Mouse (Mus musculus): ENCODE measurements around the gene Mrpl4.

Gene Mrpl4

DNA sequence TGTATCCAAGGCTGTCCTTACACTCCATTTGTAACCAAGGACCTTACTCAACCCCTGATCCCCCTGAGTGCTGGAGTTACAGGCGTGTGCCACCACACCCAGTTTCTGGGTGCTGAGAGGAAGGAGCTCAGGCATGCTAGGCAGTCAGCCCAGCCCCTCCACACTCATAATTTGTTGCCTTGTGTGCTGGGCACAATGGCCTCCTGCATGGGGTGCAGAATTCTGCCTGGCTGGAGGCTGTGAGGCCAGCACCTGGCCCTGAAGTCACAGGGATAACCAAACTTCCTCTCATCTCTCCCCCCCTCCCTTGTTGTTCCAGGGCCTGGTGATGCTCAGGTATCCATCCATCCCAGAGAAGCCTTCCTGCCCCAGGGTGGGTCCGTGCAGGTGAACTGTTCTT lies 16.1 kb downstream of the Mrpl4 start:
- no peak for DNase-seq

DNA sequence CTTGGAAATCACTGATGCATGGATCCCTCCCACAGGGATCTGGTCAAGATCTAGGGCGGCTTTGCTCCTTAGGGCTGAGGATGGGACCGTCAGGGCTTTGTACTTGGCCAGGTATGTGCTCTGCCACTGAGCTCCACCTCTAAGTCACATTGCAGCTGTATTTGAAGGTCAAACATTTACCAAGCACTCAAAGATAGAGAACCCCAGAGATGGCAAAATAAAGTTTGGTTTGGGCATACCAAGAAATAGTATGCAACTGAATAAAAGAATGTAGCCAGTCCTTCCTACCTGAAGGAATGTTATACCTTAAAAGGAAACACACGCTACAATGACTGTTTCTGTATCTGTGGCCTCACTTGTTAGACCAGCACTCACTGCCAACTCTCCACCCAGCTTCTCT lies 18.8 kb downstream of the Mrpl4 start:
- no peak for DNase-seq

DNA sequence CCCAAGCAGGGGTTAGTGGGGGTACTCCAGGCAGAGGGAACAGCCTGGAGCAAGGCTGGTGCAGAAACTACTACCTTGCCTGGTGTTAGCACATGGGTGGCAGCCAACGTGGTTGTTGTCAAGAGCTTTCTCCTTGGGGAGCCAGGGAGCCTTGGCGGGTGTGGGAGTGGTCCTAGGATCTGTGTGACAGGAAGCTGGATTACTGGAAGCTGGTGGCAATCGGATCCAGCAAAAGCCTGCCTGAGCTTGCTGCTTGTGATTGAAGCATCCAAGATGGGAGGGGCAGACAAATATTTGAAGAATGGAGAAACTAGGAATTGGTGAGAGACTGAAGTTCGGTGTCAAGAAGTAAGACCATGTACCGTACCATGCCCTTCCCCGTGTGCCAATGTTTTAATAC lies 19.8 kb downstream of the Mrpl4 start:
- no peak for DNase-seq

DNA sequence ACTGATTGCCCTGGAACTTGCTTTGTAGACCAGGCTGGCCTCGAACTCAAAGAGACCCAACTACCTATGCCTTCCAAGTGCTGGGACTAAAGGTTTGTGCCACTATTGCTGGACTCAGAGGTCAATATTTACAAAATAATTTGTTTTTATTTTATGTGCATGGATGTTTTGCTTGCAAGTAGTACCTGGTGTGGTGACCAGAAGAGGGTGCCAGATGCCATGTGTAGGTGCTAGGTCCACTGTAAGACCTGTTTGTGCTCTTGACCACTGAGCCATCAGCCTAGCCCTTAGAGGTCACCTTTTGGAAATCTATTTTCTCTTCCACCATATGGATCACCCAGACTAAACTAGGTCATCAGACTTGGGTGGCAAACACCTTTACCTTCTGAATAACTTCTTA lies 20.2 kb downstream of the Mrpl4 start:
- DNase-seq, result no peak

DNA sequence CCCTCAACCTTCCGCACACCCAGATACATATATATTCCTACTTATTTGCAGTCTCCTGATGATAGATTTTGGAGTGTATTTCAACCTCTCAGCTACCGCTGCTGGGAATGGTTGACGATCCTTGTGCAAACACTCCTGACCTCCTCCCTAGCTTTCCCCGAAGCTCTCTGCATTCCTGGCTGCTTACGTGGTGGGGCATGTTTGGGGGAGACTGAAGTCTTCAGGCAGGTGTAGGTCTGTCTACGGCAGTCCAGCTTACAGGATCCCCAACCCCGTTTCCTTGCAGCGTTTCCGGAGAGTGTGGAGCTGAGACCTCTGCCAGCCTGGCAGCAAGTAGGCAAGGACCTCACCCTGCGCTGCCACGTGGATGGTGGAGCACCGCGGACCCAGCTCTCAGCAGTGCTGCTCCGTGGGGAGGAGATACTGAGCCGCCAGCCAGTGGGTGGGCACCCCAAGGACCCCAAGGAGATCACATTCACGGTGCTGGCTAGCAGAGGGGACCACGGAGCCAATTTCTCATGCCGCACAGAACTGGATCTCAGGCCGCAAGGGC lies 22.8 kb downstream of the Mrpl4 start:
- no peak for DNase-seq

DNA sequence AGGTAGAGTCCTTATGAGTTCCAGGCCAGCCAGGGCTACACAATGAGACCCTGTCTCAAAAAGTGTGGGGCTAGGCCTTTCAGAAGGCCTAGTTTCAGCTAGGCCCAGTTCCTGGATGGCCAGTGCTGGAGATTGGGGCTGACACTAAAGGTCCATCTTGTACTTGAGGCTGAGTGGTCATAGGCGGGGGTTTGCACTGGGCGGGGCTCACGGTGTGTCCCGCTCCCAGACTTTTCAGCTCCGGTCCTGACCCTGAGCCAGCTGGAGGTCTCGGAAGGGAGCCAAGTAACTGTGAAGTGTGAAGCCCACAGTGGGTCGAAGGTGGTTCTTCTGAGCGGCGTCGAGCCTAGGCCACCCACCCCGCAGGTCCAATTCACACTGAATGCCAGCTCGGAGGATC lies 24.3 kb downstream of the Mrpl4 start:
- DNase-seq, result no peak

DNA sequence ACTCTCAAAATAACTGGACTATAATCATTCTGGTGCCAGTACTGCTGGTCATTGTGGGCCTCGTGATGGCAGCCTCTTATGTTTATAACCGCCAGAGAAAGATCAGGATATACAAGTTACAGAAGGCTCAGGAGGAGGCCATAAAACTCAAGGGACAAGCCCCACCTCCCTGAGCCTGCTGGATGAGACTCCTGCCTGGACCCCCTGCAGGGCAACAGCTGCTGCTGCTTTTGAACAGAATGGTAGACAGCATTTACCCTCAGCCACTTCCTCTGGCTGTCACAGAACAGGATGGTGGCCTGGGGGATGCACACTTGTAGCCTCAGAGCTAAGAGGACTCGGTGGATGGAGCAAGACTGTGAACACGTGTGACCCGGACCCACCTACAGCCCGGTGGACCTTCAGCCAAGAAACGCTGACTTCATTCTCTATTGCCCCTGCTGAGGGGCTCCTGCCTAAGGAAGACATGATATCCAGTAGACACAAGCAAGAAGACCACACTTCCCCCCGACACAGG lies 25.3 kb downstream of the Mrpl4 start:
- no peak for DNase-seq

DNA sequence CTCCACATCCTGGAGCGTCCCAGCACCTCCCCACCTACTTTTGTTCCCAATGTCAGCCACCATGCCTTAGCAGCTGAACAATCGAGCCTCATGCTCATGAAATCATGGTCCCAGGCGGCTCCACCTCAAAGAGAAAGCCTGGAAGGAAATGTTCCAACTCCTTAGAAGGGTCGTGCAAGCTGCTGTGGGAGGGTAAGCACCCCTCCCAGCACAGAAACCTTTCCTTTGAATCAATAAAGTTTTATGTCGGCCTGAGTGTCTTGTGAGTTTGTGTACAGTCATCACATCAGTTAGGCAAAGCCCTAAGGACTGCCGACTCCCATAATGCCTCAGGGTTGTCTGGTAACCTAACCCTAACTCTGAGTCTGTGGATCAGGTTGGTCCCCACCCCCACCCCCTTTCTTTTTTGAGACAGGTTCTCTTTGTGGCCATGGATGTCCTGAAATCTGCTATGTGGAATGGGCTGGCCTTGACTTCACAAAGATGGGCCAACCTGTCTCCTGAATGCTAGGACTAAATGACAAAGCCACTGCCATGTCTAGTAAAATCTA lies 26.1 kb downstream of the Mrpl4 start:
- no peak for DNase-seq

DNA sequence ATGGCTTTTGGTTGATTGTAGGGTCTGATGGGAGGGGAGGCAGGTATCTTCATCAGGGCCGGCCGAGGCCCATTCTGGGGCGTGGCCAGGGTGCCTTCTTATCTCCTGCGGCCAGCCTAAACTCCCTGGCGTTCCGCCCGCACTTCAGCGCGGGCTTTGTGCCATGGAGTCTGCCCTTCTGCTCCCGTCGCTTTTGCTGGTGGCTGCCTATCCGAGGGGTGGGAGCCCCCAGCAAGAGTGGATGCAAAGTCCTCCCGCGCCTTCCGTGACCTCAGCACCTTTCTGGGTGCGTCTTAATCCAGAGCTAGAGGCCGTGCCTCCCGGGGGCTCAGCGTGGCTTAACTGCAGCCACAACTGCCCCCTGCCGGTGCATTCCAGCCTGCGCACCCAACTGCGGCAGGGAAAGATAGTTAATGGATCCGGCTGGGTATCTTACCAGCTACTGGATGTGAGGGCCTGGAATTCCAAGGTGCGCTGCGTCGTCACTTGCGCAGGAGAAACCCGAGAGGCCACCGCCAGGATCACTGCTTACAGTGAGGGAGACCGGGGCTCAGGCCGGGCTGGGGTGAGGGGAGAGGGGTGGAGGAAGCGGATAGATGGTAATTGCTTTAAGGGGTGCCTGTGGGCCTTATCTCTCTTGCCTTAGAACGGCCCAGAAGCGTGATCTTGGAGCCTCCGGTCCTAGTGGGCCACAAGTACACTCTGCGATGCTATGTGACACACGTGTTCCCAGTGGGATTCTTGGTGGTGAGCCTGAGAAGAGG lies 26.9 kb downstream of the Mrpl4 start, which contains the start of gene Icam4:
Gene Icam4 (plus strand): TSS at position 83 of the 764 bp plus-strand sequence.
- peak; percentile 56 for DNase-seq

DNA sequence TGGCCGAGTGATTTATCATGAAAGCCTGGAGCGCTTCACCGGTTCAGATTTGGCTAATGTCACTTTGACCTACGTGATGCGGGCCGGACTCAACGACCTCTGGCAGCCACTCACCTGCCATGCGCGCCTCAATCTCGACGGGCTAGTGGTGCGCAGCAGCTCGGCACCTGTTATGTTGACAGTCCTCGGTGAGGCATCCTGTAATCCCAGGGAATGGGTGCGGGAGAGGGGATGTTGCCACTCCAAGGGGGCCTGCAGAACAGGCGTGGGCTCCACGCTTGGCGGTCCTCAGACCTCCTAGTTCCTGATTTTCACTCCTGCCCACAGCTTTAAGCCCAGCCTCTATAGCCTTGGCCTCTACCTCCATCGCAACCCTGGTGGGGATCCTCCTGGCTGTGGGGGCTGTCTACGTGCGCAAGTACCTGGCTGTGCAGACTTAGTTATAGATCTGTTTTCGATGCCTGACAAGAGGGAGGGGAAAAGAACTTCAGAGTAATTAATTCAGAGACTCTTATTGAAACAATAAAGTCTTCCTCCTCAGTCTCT lies 27.6 kb downstream of the Mrpl4 start:
- no peak for DNase-seq

DNA sequence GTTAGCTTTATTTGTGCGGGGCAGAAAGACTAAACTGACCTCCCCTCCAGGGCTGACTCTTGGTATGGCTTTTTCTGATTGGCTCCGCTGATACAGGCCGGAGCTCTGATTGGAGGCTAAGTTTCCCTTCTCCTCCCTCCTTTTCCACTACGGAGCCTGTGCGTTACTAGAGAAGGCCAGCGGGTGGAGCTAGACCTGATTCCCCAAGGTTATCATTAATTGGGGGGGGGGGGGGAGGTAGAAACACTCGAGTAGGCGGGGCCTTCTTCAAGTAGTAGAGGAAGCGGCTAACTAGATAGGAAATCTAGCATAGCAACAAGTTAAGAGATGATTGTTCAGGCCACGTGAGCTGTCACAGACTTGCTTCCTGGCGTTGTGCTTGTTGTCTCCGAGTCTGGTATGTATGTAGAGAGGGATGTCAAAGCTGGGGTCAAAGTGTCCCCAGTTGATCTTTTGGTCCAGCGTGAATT lies 28.3 kb downstream of the Mrpl4 start:
- DNase-seq, result peak; percentile 84

DNA sequence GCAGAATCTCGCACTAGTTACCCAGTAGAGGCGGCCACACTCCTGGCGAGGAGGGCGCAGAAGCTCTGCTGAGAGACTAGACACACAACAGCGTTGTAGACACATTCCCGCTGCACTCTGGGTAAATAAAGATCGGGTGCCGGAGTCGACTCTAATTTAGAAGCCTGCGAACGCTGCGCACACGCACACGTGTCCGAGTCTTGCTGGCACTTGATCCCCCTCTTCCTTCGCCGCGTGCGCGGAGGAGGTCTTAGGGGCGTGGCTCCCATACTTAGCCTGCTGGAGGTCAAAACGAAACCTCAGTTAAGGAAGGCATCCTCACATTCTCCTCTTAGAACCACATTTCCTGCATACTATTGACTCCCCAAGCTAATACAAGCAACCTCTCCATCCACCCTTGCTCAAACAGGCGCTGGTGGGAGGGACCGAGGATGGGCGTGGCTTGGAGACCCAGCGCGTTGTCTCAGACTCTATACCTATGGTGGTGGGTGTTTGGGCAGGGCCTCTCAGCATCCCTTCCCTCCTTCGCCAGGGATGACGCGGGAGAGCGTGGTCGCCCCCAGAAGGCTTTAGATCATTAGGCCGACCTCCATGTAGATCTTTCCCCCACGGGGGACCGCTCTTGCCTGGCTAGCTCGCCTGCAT lies 28.8 kb downstream of the Mrpl4 start:
- DNase-seq, result no peak

DNA sequence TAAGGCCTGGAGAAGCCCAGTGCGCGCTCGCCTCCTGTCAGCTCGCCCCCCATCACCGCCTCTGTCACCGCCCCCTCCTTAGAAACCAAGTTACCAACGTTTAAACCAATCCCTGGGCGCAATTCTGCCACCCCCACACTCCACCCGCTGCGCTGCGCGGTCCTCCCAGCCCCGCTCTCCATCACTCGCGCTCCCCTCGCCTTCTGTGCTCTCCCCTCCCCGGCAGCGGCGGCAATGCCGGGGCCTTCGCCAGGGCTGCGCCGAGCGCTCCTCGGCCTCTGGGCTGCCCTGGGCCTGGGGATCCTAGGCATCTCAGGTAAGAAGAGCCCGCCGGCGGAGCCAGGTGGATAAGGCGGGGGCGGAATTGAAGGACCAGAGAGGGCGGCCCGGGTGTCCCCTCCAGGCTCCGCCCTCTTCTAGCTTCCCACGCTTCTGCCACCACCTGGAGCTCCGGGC lies 29.4 kb downstream of the Mrpl4 start, which contains the start of gene Icam5:
Gene Icam5 (plus strand): TSS at position 178 of the 456 bp plus-strand sequence.
- peak; percentile 24 for DNase-seq

DNA sequence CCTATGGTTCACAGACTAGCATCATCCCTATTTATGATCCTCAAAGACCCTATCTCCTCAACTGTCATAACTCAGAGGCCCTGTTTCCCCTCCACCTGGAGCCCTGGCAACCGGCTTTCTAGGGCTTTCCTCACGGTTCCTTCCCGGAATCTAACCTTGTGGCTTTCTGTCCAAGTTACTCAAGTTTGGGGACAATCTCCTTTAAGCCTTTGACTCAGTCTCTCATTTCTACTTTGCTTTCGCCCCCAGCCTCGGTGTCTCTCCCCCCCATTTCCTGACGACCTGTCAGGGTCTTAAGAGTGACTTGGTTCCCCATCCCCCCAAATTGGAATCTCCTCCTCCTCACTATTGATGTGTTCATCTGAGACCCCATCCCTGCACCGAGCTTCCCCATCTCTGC lies 30.0 kb downstream of the Mrpl4 start:
- no peak for DNase-seq

DNA sequence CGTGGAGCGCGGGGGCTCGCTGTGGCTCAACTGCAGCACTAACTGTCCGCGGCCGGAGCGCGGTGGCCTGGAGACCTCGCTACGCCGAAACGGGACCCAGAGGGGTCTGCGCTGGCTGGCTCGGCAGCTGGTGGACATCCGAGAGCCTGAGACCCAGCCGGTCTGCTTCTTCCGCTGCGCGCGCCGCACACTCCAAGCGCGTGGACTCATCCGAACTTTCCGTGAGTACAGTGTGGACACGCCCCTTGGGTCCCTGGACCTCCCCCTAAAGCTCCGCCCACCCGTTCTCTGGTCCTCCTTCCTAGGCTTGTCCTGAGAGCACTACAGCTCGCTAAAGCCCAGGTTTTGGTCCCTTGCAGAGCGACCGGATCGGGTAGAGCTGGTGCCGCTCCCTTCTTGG lies 30.6 kb downstream of the Mrpl4 start:
- DNase-seq, result peak; percentile 30

DNA sequence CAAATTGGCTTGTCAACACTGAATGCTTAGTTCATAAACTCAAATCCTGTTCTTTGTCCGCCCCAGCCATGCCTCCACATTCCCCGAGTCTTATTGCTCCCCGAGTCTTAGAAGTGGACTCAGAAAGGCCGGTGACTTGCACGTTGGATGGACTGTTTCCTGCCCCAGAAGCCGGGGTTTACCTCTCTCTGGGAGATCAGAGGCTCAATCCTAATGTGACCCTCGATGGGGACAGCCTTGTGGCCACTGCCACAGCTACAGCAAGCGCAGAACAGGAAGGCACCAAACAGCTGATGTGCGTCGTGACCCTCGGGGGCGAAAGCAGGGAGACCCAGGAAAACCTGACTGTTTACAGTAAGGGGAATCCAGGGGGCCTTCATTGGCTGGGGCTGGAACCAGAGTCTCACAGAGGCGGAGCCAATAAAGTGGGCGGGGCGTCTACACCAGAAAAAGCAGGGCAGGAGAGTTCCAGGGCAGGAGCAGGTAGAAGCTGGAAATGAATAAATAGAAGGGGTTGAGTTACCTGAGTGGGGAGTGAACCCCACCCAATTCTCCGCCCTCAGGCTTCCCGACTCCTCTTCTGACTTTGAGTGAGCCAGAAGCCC lies 32.0 kb downstream of the Mrpl4 start:
- DNase-seq, result no peak

DNA sequence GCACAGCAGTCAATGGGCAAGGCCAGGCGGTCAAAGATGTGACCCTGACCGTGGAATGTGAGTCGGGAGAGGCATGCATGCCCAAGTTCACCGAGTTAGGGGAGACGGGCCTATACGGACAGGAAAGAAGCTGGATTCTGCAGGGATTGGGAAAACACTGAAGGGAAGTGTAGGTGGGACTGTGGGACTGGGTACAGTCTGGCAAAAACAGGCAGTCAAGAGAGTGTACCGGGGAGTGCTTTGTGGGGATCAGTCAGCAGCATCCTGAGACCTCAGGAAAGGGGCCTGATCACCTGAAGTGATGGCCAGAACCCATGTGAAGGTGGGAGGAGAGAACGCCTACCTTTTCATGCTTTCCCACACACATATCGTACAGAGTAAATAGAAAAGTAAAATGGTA lies 33.0 kb downstream of the Mrpl4 start:
- no peak for DNase-seq

DNA sequence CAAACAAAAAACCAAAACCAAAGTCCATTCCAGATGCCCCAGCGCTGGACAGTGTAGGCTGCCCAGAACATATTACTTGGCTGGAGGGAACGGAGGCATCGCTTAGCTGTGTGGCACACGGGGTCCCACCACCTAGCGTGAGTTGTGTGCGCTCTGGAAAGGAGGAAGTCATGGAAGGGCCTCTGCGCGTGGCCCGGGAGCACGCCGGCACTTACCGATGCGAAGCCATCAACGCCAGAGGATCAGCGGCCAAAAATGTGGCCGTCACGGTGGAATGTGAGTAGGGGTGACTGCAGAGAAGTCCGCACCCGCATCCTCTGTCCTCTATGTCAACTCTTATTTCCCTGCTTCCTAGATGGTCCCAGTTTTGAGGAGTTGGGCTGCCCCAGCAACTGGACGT lies 33.6 kb downstream of the Mrpl4 start:
- no peak for DNase-seq

DNA sequence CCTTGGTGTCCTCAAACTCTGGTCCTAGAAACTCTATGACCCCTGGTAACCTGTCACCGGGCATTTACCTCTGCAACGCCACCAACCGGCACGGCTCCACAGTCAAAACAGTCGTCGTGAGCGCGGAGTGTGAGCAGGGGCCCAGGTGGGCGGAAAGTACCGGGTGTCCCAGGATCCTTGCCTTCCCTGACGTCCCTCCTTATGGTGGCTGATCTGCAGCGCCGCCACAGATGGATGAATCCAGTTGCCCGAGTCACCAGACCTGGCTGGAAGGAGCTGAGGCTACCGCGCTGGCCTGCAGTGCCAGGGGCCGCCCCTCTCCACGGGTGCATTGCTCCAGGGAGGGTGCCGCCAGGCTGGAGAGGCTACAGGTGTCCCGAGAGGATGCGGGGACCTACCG lies 34.1 kb downstream of the Mrpl4 start:
- no peak for DNase-seq

DNA sequence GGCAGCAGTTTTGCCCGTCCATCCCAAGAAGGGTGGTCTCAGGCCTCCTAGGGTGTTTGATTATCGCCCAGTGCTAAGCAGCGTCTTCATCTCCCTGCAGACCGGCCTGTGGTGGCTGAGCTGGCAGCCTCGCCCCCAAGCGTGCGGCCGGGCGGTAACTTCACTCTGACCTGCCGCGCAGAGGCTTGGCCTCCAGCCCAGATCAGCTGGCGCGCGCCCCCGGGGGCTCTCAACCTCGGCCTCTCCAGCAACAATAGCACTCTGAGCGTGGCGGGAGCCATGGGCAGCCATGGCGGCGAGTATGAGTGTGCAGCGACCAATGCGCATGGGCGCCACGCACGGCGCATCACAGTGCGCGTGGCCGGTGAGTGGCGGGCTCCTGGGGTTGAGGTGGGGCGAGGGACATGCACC lies 34.9 kb downstream of the Mrpl4 start:
- DNase-seq, result no peak

DNA sequence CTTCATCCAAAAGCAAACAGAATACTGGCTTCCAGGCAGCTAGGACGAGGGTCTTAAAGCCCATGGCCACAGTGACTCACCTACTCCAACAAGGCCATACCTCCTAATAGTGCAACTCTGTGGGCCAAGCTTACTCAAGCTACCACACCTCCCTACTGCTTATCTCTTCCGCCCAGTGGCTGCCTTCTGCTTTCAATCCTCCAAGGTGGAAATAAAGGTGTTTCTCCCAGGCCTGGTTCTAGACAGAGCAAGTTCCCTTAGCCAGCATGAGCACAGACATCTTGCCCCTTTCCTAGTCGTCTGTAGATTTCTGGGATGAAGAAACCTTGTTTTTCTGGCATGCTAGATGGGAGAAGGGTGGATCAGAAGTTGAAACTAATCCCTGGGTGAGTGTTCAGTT lies 37.2 kb downstream of the Mrpl4 start:
- DNase-seq, result no peak

DNA sequence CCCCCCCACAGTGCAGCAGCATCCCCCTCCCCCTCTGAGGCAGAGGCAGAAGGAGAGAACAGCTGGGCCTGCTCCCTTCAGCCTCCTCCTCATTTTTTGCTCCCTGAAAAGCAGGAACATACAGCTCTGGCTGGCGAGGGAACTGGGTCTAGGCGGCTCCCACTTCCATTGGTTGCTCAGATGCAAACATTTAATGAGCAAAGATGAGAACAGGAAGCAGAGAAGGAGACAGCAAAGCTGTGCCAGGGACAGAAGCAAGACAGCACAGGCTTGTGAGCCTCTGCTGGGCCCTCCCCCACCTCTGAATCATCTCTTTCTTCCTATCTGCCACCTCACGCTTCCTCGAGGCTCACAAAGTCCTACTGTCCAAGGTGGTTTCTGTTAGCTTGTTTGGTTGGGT lies 38.8 kb downstream of the Mrpl4 start:
- DNase-seq, result no peak

DNA sequence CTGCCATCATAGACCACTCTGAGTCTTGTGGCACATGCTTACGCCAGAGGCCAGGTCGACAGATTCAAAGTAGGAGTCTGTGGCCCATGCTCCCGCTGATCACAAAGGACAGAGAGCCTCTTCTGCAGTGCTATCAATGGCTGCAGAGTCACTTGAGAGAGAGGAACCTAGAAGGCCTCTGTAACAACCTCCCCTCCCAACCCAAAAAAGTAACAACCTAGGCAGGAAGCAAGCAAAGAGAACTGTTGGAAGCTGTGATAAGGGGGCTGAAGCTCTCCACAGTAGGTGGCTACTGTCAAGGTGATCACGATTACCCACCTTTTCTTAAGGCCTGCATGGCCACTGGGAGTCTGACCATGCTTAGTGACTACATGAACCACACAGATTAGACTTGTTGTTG lies 41.0 kb downstream of the Mrpl4 start:
- no peak for DNase-seq
